Mouse (Mus musculus): Measurements from ENCODE around the gene Nsun3.

The Nsun3 gene

GRCm38 (mm10) chr16:62786621-62787331 lies at the start of gene Nsun3:
Nsun3 (minus strand) TSS chr16:62786818.
- DNase-seq (ENCODE audit: extremely low spot score, low read depth, low spot score), result peak; percentile 92

- no peak for DNase-seq (ENCODE audit: extremely low spot score, low read depth, low spot score)
These were observed 47.6 kb upstream of the Nsun3 start for GRCm38 (mm10) chr16:62834016-62834735.

GRCm38 (mm10) chr16:62832481-62832880 lies 45.9 kb upstream of the Nsun3 start:
- no peak for DNase-seq (ENCODE audit: extremely low spot score, low read depth, low spot score)

- DNase-seq (ENCODE audit: extremely low spot score, low read depth, low spot score), result no peak
These were observed 45.4 kb upstream of the Nsun3 start for GRCm38 (mm10) chr16:62832027-62832426.

GRCm38 (mm10) chr16:62826156-62827001 lies 39.8 kb upstream of the Nsun3 start:
- DNase-seq (ENCODE audit: extremely low spot score, low read depth, low spot score), result no peak

GRCm38 (mm10) chr16:62822472-62822871 lies 35.9 kb upstream of the Nsun3 start:
- no peak for DNase-seq (ENCODE audit: extremely low spot score, low read depth, low spot score)

GRCm38 (mm10) chr16:62814491-62814890 lies 27.9 kb upstream of the Nsun3 start, which contains the start of gene Stx19:
Stx19 (plus strand) TSS chr16:62814676.
- no peak for DNase-seq (ENCODE audit: extremely low spot score, low read depth, low spot score)

- DNase-seq (ENCODE audit: extremely low spot score, low read depth, low spot score), result no peak
These were observed 27.2 kb upstream of the Nsun3 start for GRCm38 (mm10) chr16:62813790-62814189.

GRCm38 (mm10) chr16:62810855-62811254 lies 24.2 kb upstream of the Nsun3 start:
- DNase-seq (ENCODE audit: extremely low spot score, low read depth, low spot score), result no peak

- DNase-seq (ENCODE audit: extremely low spot score, low read depth, low spot score), result no peak
These were observed 20.8 kb upstream of the Nsun3 start for GRCm38 (mm10) chr16:62807249-62807979.

GRCm38 (mm10) chr16:62804621-62805020 lies 18.0 kb upstream of the Nsun3 start:
- no peak for DNase-seq (ENCODE audit: extremely low spot score, low read depth, low spot score)

- DNase-seq (ENCODE audit: extremely low spot score, low read depth, low spot score), result no peak
These were observed 13.2 kb upstream of the Nsun3 start for GRCm38 (mm10) chr16:62799839-62800238.

GRCm38 (mm10) chr16:62799426-62799825 lies 12.8 kb upstream of the Nsun3 start:
- no peak for DNase-seq (ENCODE audit: extremely low spot score, low read depth, low spot score)

GRCm38 (mm10) chr16:62798808-62799207 lies 12.2 kb upstream of the Nsun3 start:
- no peak for DNase-seq (ENCODE audit: extremely low spot score, low read depth, low spot score)

GRCm38 (mm10) chr16:62796608-62797007 lies 10.0 kb upstream of the Nsun3 start:
- no peak for DNase-seq (ENCODE audit: extremely low spot score, low read depth, low spot score)

- DNase-seq (ENCODE audit: extremely low spot score, low read depth, low spot score), result no peak
These were observed 4.4 kb downstream of the Nsun3 start for GRCm38 (mm10) chr16:62782229-62782628.

- DNase-seq (ENCODE audit: extremely low spot score, low read depth, low spot score), result no peak
These were observed 8.3 kb downstream of the Nsun3 start for GRCm38 (mm10) chr16:62778282-62778681.

- no peak for DNase-seq (ENCODE audit: extremely low spot score, low read depth, low spot score)
These were observed 10.6 kb downstream of the Nsun3 start for GRCm38 (mm10) chr16:62776034-62776433.

GRCm38 (mm10) chr16:62773462-62773861 lies 13.2 kb downstream of the Nsun3 start:
- DNase-seq (ENCODE audit: extremely low spot score, low read depth, low spot score), result no peak

- no peak for DNase-seq (ENCODE audit: extremely low spot score, low read depth, low spot score)
These were observed 28.3 kb downstream of the Nsun3 start for GRCm38 (mm10) chr16:62758340-62758739.

- DNase-seq (ENCODE audit: extremely low spot score, low read depth, low spot score), result no peak
These were observed 31.3 kb downstream of the Nsun3 start for GRCm38 (mm10) chr16:62755307-62755706.

Measured in hindlimb bud, embryonic 11.5 days (tissue).